Mouse (Mus musculus) heart, postnatal 0 days (tissue): ENCODE data around the gene Acot12. TPM values are rescaled to one million over a fixed set of nuclear protein-coding genes. Genes with fewer than 3 reads are reported as not detected.

Experiments used
- ATAC-seq: fragments of 200-750 bp; cut with Nextera tagmentation; 2 replicates; pipeline ENCODE4 v1.8.0; 2017; ENCODE audit warnings: low read depth, moderate number of reproducible peaks, moderate library complexity; ENCODE audit not compliant: insufficient read depth
- DNase-seq: peaks from one replicate; pipeline ENCODE4 v3.0.0-alpha.2; 2016; ENCODE audit warnings: low spot score
- H3K27ac ChIP-seq: fragments of 300-500 bp; sonication (generic); 2 replicates; pipeline ENCODE4 v1.5.1; 2014; ENCODE audit warnings: low read depth, mild to moderate bottlenecking
- H3K27me3 ChIP-seq: fragments of 300-500 bp; sonication (generic); 2 replicates; pipeline ENCODE4 v1.6.1; 2014; ENCODE audit warnings: low read length, mixed read lengths; ENCODE audit not compliant: control insufficient read depth, insufficient read depth
- H3K36me3 ChIP-seq: fragments of 300-500 bp; sonication (generic); replicated peaks from 2 replicates; pipeline ENCODE4 v1.6.1; 2014; ENCODE audit warnings: low read length, mixed read lengths; ENCODE audit not compliant: control insufficient read depth, insufficient read depth
- H3K4me1 ChIP-seq: fragments of 300-500 bp; sonication (generic); 2 replicates; pipeline ENCODE4 v1.6.1; 2014; ENCODE audit warnings: antibody characterized with exemption; ENCODE audit not compliant: control insufficient read depth, insufficient read depth
- H3K4me2 ChIP-seq: fragments of 300-500 bp; sonication (generic); 2 replicates; pipeline ENCODE4 v1.6.1; 2014; ENCODE audit warnings: low read depth, mild to moderate bottlenecking, low read length, moderate library complexity
- H3K4me3 ChIP-seq: fragments of 300-500 bp; sonication (generic); 2 replicates; pipeline ENCODE4 v1.5.1; 2014; ENCODE audit warnings: low read depth, low read length
- H3K9ac ChIP-seq: fragments of 300-500 bp; sonication (generic); replicated peaks from 2 replicates; pipeline ENCODE4 v1.6.1; 2014; ENCODE audit warnings: low read depth, low read length, mixed read lengths
- H3K9me3 ChIP-seq: fragments of 300-500 bp; sonication (generic); replicated peaks from 2 replicates; pipeline ENCODE4 v1.6.1; 2016; ENCODE audit warnings: low read length; ENCODE audit not compliant: control insufficient read depth
- CTCF ChIP-seq: IDR thresholded peaks from 2 replicates; pipeline ENCODE4 v1.5.1; 2016; ENCODE audit warnings: antibody characterized with exemption, control low read depth, low read depth
- EP300 ChIP-seq: IDR thresholded peaks from 2 replicates; pipeline ENCODE4 v1.6.1; 2016; ENCODE audit warnings: antibody characterized with exemption, low read depth
- WGBS: fragments of 180-500 bp; shearing (Covaris S2); extraction: QIAGEN DNeasy Blood & Tissue Kit; methylation state at CpG from one replicate; pipeline ENCODE4 v1.1.7; 2014; 5-methylcytosine and 5-hydroxymethylcytosine counted together
- polyA plus RNA-seq: library from polyadenylated mRNA; unstranded; fragments of >200 nt; fragmentation: Nextera tagmentation; extraction: Ambion mirVana; gene quantifications from 2 replicates; pipeline ENCODE4 v1.2.1, GENCODE M21; 2015
- total RNA-seq: library from RNA; depleted of rRNA; stranded (reverse); fragments of >200 nt; gene quantifications from 2 replicates; pipeline ENCODE4 v1.2.3, GENCODE M21; 2014; ENCODE audit warnings: low replicate concordance

The Acot12 gene
- total and polyA plus RNA-seq, 2 experiments from 2014 or later, result 0.11 TPM; not detected in 1

- H3K9me3 ChIP-seq, result no peaks in the 10 kb centered on the region
- H3K27ac ChIP-seq, result no peak overlapping the region
- H3K4me1 ChIP-seq, result no peaks in the 10 kb centered on the region; the same call in 1 of the 2 replicates
- H3K4me2 ChIP-seq, result no peak overlapping the region
- H3K4me3 ChIP-seq, result no peak overlapping the region
- no peak for DNase-seq
- 89% methylated on average over 5 of the region's 5 CpGs for WGBS
- no peaks in the 10 kb centered on the region for H3K36me3 ChIP-seq
- TF ChIP-seq CTCF (no peak), EP300 (no peak)
- ATAC-seq, result no peak
- H3K9ac ChIP-seq, result no peak overlapping the region
- H3K27me3 ChIP-seq, result no peaks in the 10 kb centered on the region
These were observed 36.8 kb downstream of the Acot12 start for GRCm38 (mm10) chr13:91778092-91778491.

- ATAC-seq, result no peak
- no peaks in the 10 kb centered on the region for H3K36me3 ChIP-seq
- no peak overlapping the region for H3K27ac ChIP-seq
- H3K9me3 ChIP-seq, result no peaks in the 10 kb centered on the region
- no peak overlapping the region for H3K4me2 ChIP-seq
- H3K4me1 ChIP-seq, result no peaks in the 10 kb centered on the region; the same call in 1 of the 2 replicates
- no peak overlapping the region for H3K9ac ChIP-seq
- TF ChIP-seq CTCF (no peak), EP300 (no peak)
- no peak for DNase-seq
- no peak overlapping the region for H3K4me3 ChIP-seq
- H3K27me3 ChIP-seq, result no peaks in the 10 kb centered on the region
These were observed 38.6 kb downstream of the Acot12 start for GRCm38 (mm10) chr13:91779892-91780291.

- Histone ChIP-seq H3K36me3 (peaks cover 23% of the 10 kb centered on the region), H3K9ac (no peak overlapping the region), H3K27me3 (no peaks in the 10 kb centered on the region), H3K4me3 (no peak overlapping the region), H3K4me2 (no peak overlapping the region), H3K9me3 (0 out of 2 replicates have a peak, but pooled peaks cover 2% of the 10 kb centered on the region), H3K4me1 (no peaks in the 10 kb centered on the region), H3K27ac (no peak overlapping the region)
- TF ChIP-seq EP300 (no peak), CTCF (no peak)
- ATAC-seq, result no peak
- DNase-seq, result no peak
- 55% methylated on average over 1 of the region's 1 CpGs for WGBS
These were observed 50.7 kb downstream of the Acot12 start for GRCm38 (mm10) chr13:91792035-91792434.

GRCm38 (mm10) chr13:91794926-91795436 is 53.7 kb downstream of the Acot12 start:
- WGBS, result 94% methylated on average over 13 of the region's 13 CpGs
- peaks cover 50% of the 10 kb centered on the region for H3K36me3 ChIP-seq

GRCm38 (mm10) chr13:91795593-91795992 is 54.3 kb downstream of the Acot12 start:
- H3K4me2 ChIP-seq, result no peak overlapping the region
- H3K9ac ChIP-seq, result no peak overlapping the region
- WGBS, result 88% methylated on average over 10 of the region's 10 CpGs
- H3K27ac ChIP-seq, result no peak overlapping the region
- 0 out of 2 replicates have a peak, but pooled peaks cover 2% of the 10 kb centered on the region for H3K9me3 ChIP-seq
- no peaks in the 10 kb centered on the region for H3K4me1 ChIP-seq
- no peaks in the 10 kb centered on the region for H3K27me3 ChIP-seq
- TF ChIP-seq EP300 (no peak), CTCF (no peak)
- ATAC-seq (no peak), DNase-seq (no peak)
- no peak overlapping the region for H3K4me3 ChIP-seq
- peaks cover 56% of the 10 kb centered on the region for H3K36me3 ChIP-seq

More at GRCm38 (mm10) chr13:91794926-91795436, 53.7 kb downstream of the Acot12 start:
- Histone ChIP-seq H3K27ac (no peak overlapping the region), H3K4me1 (no peaks in the 10 kb centered on the region), H3K9ac (no peak overlapping the region), H3K9me3 (0 out of 2 replicates have a peak, but pooled peaks cover 2% of the 10 kb centered on the region), H3K27me3 (no peaks in the 10 kb centered on the region), H3K4me2 (no peak overlapping the region), H3K4me3 (no peak overlapping the region)
- TF ChIP-seq EP300 (no peak), CTCF (no peak)
- DNase-seq (no peak), ATAC-seq (no peak)

GRCm38 (mm10) chr13:91796003-91796402 is 54.7 kb downstream of the Acot12 start:
- Histone ChIP-seq H3K27me3 (no peaks in the 10 kb centered on the region), H3K36me3 (peaks cover 59% of the 10 kb centered on the region), H3K9ac (no peak overlapping the region), H3K27ac (no peak overlapping the region), H3K4me3 (no peak overlapping the region), H3K4me1 (no peaks in the 10 kb centered on the region), H3K9me3 (0 out of 2 replicates have a peak, but pooled peaks cover 2% of the 10 kb centered on the region), H3K4me2 (no peak overlapping the region)
- ATAC-seq, result no peak
- WGBS, result 92% methylated on average over 6 of the region's 6 CpGs
- DNase-seq, result no peak
- no peak for TF ChIP-seq EP300
- no peak for TF ChIP-seq CTCF
